Mouse (Mus musculus) MEL (cell line): ENCODE measurements at regions not wholly inside any gene's neighbourhood (a gene's known extent, or its start where the extent isn't known, plus 50 kb on each side); places are given as distances from the start of the nearest gene placed in this dataset.
"Not testable (repeated sequence)": the region's sequence is repeated elsewhere in the genome, so short reads cannot be mapped to it uniquely, and the experiment has no call there.

Source experiments
- DNase-seq: peaks from one replicate; pipeline ENCODE4 v3.0.0; 2011; ENCODE audit warnings: low read depth, low spot score
- H3K27ac ChIP-seq: 2 replicates; pipeline ENCODE4 v1.5.1; 2012; ENCODE audit warnings: low read depth, mild to moderate bottlenecking, control low read depth, low read length, moderate library complexity; ENCODE audit not compliant: control insufficient read depth
- H3K27me3 ChIP-seq, 2 experiments: fragments of 150-350 bp in 1 of 2; sonication (generic) in 1 of 2; 2 replicates each; pipeline ENCODE4 v1.6.1; 2012; ENCODE audit warnings: low read length in 2 of 2, mild to moderate bottlenecking in 2 of 2, improper control_type of control experiment in 1 of 2, moderate library complexity in 1 of 2; ENCODE audit not compliant: insufficient read depth in 2 of 2, control insufficient read depth in 1 of 2
- H3K36me3 ChIP-seq, 2 experiments: 2 replicates each; pipeline ENCODE4 v1.6.1; 2012 to 2014; ENCODE audit warnings: low read length in 2 of 2, improper control_type of control experiment in 1 of 2, inconsistent platforms in 1 of 2, mild to moderate bottlenecking in 1 of 2; ENCODE audit not compliant: insufficient read depth in 2 of 2, control insufficient read depth in 1 of 2
- H3K4me1 ChIP-seq, 2 experiments: fragments of 150-350 bp in 1 of 2; sonication (generic) in 1 of 2; 2 replicates each; pipeline ENCODE4 v1.6.1; 2012; ENCODE audit warnings: low read length in 2 of 2, improper control_type of control experiment in 1 of 2, mild to moderate bottlenecking in 1 of 2; ENCODE audit not compliant: insufficient read depth in 2 of 2, control insufficient read depth in 1 of 2
- H3K4me3 ChIP-seq, 2 experiments: fragments of 150-350 bp in 1 of 2; sonication (generic) in 1 of 2; 2 replicates each; pipeline ENCODE4 v1.5.1; 2012; ENCODE audit warnings: low read depth in 2 of 2, low read length in 2 of 2, mild to moderate bottlenecking in 2 of 2, moderate library complexity in 2 of 2, control low read depth in 1 of 2, improper control_type of control experiment in 1 of 2; ENCODE audit not compliant: control insufficient read depth in 1 of 2, insufficient read depth in 1 of 2
- H3K79me2 ChIP-seq: 2 replicates; pipeline ENCODE4 v1.6.1; 2012; ENCODE audit warnings: mild to moderate bottlenecking, low read length, moderate library complexity; ENCODE audit not compliant: control insufficient read depth, poor library complexity, insufficient read depth
- H3K9ac ChIP-seq: 2 replicates; pipeline ENCODE4 v1.6.1; 2012; ENCODE audit warnings: low read depth, mild to moderate bottlenecking, control low read depth, low read length, moderate library complexity; ENCODE audit not compliant: control insufficient read depth, poor library complexity, severe bottlenecking
- H3K9me3 ChIP-seq: fragments of 150-350 bp; sonication (generic); replicated peaks from 2 replicates; pipeline ENCODE4 v1.6.1; 2012; ENCODE audit warnings: mild to moderate bottlenecking, low read length, improper control_type of control experiment, moderate library complexity; ENCODE audit not compliant: insufficient read depth

GRCm38 (mm10) chr8:20495542-20495941, 119.2 kb upstream of the Gm21119 start:
- not testable (repeated sequence) for H3K27ac ChIP-seq, H3K36me3 ChIP-seq, H3K4me3 ChIP-seq, H3K27me3 ChIP-seq, H3K79me2 ChIP-seq, H3K4me1 ChIP-seq, H3K9ac ChIP-seq, DNase-seq, H3K9me3 ChIP-seq

- not testable (repeated sequence) for H3K36me3 ChIP-seq, H3K9ac ChIP-seq, H3K4me1 ChIP-seq, H3K27me3 ChIP-seq, H3K27ac ChIP-seq, DNase-seq, H3K9me3 ChIP-seq, H3K4me3 ChIP-seq, H3K79me2 ChIP-seq
These were observed 100.8 kb upstream of the Gm21119 start for GRCm38 (mm10) chr8:20513920-20514319.

- not testable (repeated sequence) for DNase-seq, H3K9me3 ChIP-seq, H3K36me3 ChIP-seq, H3K4me1 ChIP-seq, H3K27me3 ChIP-seq, H3K9ac ChIP-seq, H3K79me2 ChIP-seq, H3K4me3 ChIP-seq, H3K27ac ChIP-seq
These were observed 98.3 kb upstream of the Gm21119 start for GRCm38 (mm10) chr8:20516324-20516830.

GRCm38 (mm10) chr8:20517551-20517950, 97.2 kb upstream of the Gm21119 start:
- not testable (repeated sequence) for H3K4me1 ChIP-seq, H3K4me3 ChIP-seq, H3K36me3 ChIP-seq, DNase-seq, H3K27ac ChIP-seq, H3K79me2 ChIP-seq, H3K9ac ChIP-seq, H3K9me3 ChIP-seq, H3K27me3 ChIP-seq

- peak; percentile 1 for DNase-seq
- not testable (repeated sequence) for H3K4me3 ChIP-seq, H3K9me3 ChIP-seq, H3K9ac ChIP-seq, H3K36me3 ChIP-seq, H3K79me2 ChIP-seq, H3K27ac ChIP-seq, H3K4me1 ChIP-seq, H3K27me3 ChIP-seq
These were observed 90.2 kb upstream of the Gm21119 start for GRCm38 (mm10) chr8:20524539-20524938.

- H3K4me1 ChIP-seq, H3K27me3 ChIP-seq, H3K4me3 ChIP-seq: not testable (repeated sequence)
These were observed 85.7 kb upstream of the Gm21119 start for GRCm38 (mm10) chr8:20529048-20529447.

GRCm38 (mm10) chr8:20539031-20539430, 75.7 kb upstream of the Gm21119 start:
- not testable (repeated sequence) for H3K4me1 ChIP-seq, H3K27ac ChIP-seq, DNase-seq, H3K9me3 ChIP-seq, H3K9ac ChIP-seq, H3K4me3 ChIP-seq, H3K36me3 ChIP-seq, H3K27me3 ChIP-seq, H3K79me2 ChIP-seq

More at GRCm38 (mm10) chr8:20529048-20529447, 85.7 kb upstream of the Gm21119 start:
- not testable (repeated sequence) for H3K36me3 ChIP-seq, H3K9me3 ChIP-seq, H3K79me2 ChIP-seq, DNase-seq, H3K9ac ChIP-seq, H3K27ac ChIP-seq
